Mouse (Mus musculus) thymus, adult 2 months (tissue): ENCODE measurements around the gene Trak2. TPM values are rescaled to one million over a fixed set of nuclear protein-coding genes. Genes with fewer than 3 reads are reported as not detected.
A peak's percentile ranks its signal among the peaks of the same experiment; 100 is the strongest.

ENCODE experiments used
- DNase-seq: peaks from one replicate; pipeline ENCODE4 v3.0.0; 2021
- H3K27ac ChIP-seq: fragments of 200-500 bp; 2 replicates; pipeline ENCODE4 v1.5.1; 2012; ENCODE audit warnings: low read length, control low read depth; ENCODE audit not compliant: control insufficient read depth, insufficient read depth
- H3K27me3 ChIP-seq: fragments of 200-500 bp; 2 replicates; pipeline ENCODE4 v1.6.1; 2012; ENCODE audit warnings: mild to moderate bottlenecking, low read length, moderate library complexity, mixed read lengths; ENCODE audit not compliant: control insufficient read depth, insufficient read depth
- H3K36me3 ChIP-seq: fragments of 200-500 bp; 2 replicates; pipeline ENCODE4 v1.6.1; 2012; ENCODE audit warnings: mild to moderate bottlenecking, low read length, moderate library complexity; ENCODE audit not compliant: control insufficient read depth, insufficient read depth
- H3K4me1 ChIP-seq: fragments of 200-500 bp; replicated peaks from 2 replicates; pipeline ENCODE4 v1.6.1; 2012; ENCODE audit warnings: low read length; ENCODE audit not compliant: control insufficient read depth, insufficient read depth
- H3K4me3 ChIP-seq: fragments of 200-500 bp; 2 replicates; pipeline ENCODE4 v1.5.1; 2012; ENCODE audit warnings: mild to moderate bottlenecking, low read length, control low read depth, moderate library complexity; ENCODE audit not compliant: control insufficient read depth, insufficient read depth
- CTCF ChIP-seq: fragments of 200-500 bp; IDR thresholded peaks from 2 replicates; pipeline ENCODE4 v1.5.1; 2012; ENCODE audit warnings: mild to moderate bottlenecking, control low read depth, low read length, moderate library complexity, borderline replicate concordance; ENCODE audit not compliant: control insufficient read depth, poor library complexity, insufficient read depth; ENCODE audit errors: extremely low read depth
- POLR2A ChIP-seq: fragments of 200-500 bp; IDR thresholded peaks from 2 replicates; pipeline ENCODE4 v1.6.1; 2012; ENCODE audit warnings: mild to moderate bottlenecking, low read length, control low read depth, moderate library complexity; ENCODE audit not compliant: control insufficient read depth, poor library complexity, insufficient read depth; ENCODE audit errors: extremely low read depth
- WGBS: fragments of 180-500 bp; shearing (Covaris S2); methylation state at CpG from one replicate; pipeline ENCODE4 v1.1.7; 2018; 5-methylcytosine and 5-hydroxymethylcytosine counted together
- polyA plus RNA-seq: library from polyadenylated mRNA; depleted of rRNA; stranded (reverse); fragments of >200 nt; gene quantifications from 2 replicates; pipeline ENCODE4 v1.2.3, GENCODE M21; 2012

Trak2 gene
- polyA plus RNA-seq, 1 experiment = 46.6 TPM

DNA sequence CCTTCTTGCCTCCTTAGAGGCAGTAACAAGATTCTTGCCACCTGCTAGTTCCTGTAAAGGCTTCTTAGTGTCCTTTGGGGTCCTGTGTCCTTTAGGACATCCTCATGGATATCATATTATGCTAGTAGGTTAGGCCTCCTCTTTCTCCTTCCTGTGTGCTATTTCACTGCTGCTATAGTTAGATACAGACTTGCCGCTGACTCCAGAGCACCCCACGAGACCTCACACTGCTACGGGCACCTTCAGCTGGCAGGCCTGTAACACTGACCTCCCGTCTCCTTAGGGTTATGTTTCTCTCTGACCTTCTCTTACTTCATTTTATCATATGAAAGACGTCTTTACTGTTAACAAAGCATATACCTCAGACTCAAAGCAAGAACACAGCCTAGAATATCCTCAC is 11.4 kb upstream of the Trak2 start:
- Histone ChIP-seq H3K36me3 (peaks cover 24% of the 10 kb centered on the region), H3K4me3 (no peak overlapping the region), H3K27me3 (no peaks in the 10 kb centered on the region), H3K4me1 (no peaks in the 10 kb centered on the region), H3K27ac (no peak overlapping the region)
- DNase-seq = no peak
- no peak for TF ChIP-seq POLR2A
- no peak for TF ChIP-seq CTCF
- WGBS = 98% methylated on average over 5 of the region's 5 CpGs

GRCm38 (mm10) chr1:58982276-58982675 is 9.0 kb upstream of the Trak2 start:
- Histone ChIP-seq H3K36me3 (peaks cover 17% of the 10 kb centered on the region), H3K4me1 (no peaks in the 10 kb centered on the region), H3K4me3 (no peak overlapping the region), H3K27ac (no peak overlapping the region), H3K27me3 (no peaks in the 10 kb centered on the region)
- 97% methylated on average over 3 of the region's 3 CpGs for WGBS
- TF ChIP-seq POLR2A (no peak), CTCF (no peak)
- DNase-seq = no peak

- 0 out of 2 replicates have a peak, but pooled peaks have one; percentile 47 for TF ChIP-seq CTCF
- TF ChIP-seq POLR2A = no peak
- no peaks in the 10 kb centered on the region for H3K27me3 ChIP-seq
- peak overlapping the region; percentile 69 for H3K27ac ChIP-seq
- under 1% methylated on average over 28 of the region's 28 CpGs for WGBS
- no peak for DNase-seq
- peak overlapping the region; percentile 92 for H3K4me3 ChIP-seq
- 0 out of 2 replicates have a peak, but pooled peaks cover 2% of the 10 kb centered on the region for H3K4me1 ChIP-seq
- no peaks in the 10 kb centered on the region for H3K36me3 ChIP-seq
Measured at GRCm38 (mm10) chr1:58972851-58973365, 322 bp downstream of the Trak2 start.

DNA sequence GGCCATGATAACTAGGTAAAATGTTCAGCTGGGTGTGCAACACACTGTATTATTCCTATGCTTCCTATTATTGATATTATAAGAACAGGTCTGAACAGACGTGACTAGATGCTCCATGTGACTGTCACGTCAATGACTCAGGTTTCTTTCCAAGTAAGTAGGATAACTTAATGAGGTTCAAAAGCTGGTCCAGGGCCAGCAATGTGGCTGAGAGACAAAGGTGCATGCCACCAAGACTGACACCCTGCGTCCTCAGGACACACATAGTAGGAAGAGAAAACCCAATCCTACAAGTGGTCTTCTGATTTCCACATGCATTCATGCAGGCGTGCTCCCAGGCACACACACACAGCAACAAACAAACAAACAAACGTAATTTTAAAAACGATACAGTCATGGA is 2.1 kb downstream of the Trak2 start:
- WGBS = 96% methylated on average over 6 of the region's 6 CpGs
- H3K27me3 ChIP-seq = no peaks in the 10 kb centered on the region
- no peak overlapping the region for H3K27ac ChIP-seq
- DNase-seq = no peak
- 0 out of 2 replicates have a peak, but pooled peaks cover 2% of the 10 kb centered on the region for H3K4me1 ChIP-seq
- H3K36me3 ChIP-seq = no peaks in the 10 kb centered on the region
- no peak overlapping the region for H3K4me3 ChIP-seq
- no peak for TF ChIP-seq CTCF
- TF ChIP-seq POLR2A = no peak

GRCm38 (mm10) chr1:58970054-58970453 is 3.2 kb downstream of the Trak2 start:
- TF ChIP-seq POLR2A = no peak
- TF ChIP-seq CTCF = no peak
- no peak overlapping the region for H3K4me3 ChIP-seq
- 92% methylated on average over 5 of the region's 5 CpGs for WGBS

GRCm38 (mm10) chr1:58967534-58967933 is 5.7 kb downstream of the Trak2 start:
- Histone ChIP-seq H3K27ac (no peak overlapping the region), H3K36me3 (no peaks in the 10 kb centered on the region), H3K4me1 (0 out of 2 replicates have a peak, but pooled peaks cover 2% of the 10 kb centered on the region), H3K27me3 (no peaks in the 10 kb centered on the region), H3K4me3 (no peak overlapping the region)
- DNase-seq = no peak
- 30% methylated on average over 4 of the region's 4 CpGs for WGBS
- TF ChIP-seq POLR2A = no peak

More at GRCm38 (mm10) chr1:58970054-58970453, 3.2 kb downstream of the Trak2 start:
- H3K4me1 ChIP-seq = 0 out of 2 replicates have a peak, but pooled peaks cover 2% of the 10 kb centered on the region
- H3K27me3 ChIP-seq = no peaks in the 10 kb centered on the region
- no peaks in the 10 kb centered on the region for H3K36me3 ChIP-seq
- no peak for DNase-seq
- H3K27ac ChIP-seq = no peak overlapping the region

DNA sequence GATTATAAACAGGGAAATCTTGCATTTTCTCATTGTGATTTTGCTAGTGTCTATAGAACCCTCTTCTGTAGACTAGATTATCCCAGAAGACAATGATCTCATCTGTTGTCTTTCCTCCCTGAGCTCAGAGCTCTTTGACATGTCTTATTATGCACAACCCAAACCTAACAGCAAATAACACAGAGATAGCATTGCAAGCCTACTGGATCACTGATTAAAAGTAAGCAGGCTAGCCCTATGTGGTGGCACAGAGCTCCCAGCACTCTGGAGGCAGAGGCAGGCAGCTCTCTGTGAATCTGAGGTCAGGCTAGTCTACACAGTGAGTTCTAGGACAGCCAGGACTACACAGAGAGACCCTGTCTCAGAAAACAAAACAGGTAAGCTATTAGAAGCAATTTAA is 10.4 kb downstream of the Trak2 start:
- TF ChIP-seq POLR2A = no peak
- no peak for TF ChIP-seq CTCF
- 0 out of 2 replicates have a peak, but pooled peaks cover 2% of the 10 kb centered on the region for H3K4me1 ChIP-seq

More for the DNA sequence above, 10.4 kb downstream of the Trak2 start:
- no peak for DNase-seq
- H3K27ac ChIP-seq = no peak overlapping the region
- no peaks in the 10 kb centered on the region for H3K36me3 ChIP-seq
- no peaks in the 10 kb centered on the region for H3K27me3 ChIP-seq
- no peak overlapping the region for H3K4me3 ChIP-seq
